Mouse (Mus musculus) liver, embryonic 15.5 days (tissue): Measurements from ENCODE around the gene Knop1. TPM values are rescaled to one million over a fixed set of nuclear protein-coding genes. Genes with fewer than 3 reads are reported as not detected.

Source experiments
- ATAC-seq: fragments of 200-750 bp; cut with Nextera tagmentation; 2 replicates; pipeline ENCODE4 v1.8.0; 2017; ENCODE audit warnings: moderate number of reproducible peaks, mild to moderate bottlenecking, moderate library complexity; ENCODE audit not compliant: insufficient read depth
- H3K27ac ChIP-seq: fragments of 300-500 bp; sonication (generic); replicated peaks from 2 replicates; pipeline ENCODE4 v1.5.1; 2015; ENCODE audit warnings: mild to moderate bottlenecking, inconsistent platforms
- H3K27me3 ChIP-seq: fragments of 300-500 bp; sonication (generic); 2 replicates; pipeline ENCODE4 v1.6.1; 2015; ENCODE audit warnings: mild to moderate bottlenecking, inconsistent platforms
- H3K36me3 ChIP-seq: fragments of 300-500 bp; sonication (generic); replicated peaks from 2 replicates; pipeline ENCODE4 v1.6.1; 2015; ENCODE audit warnings: moderate library complexity, mild to moderate bottlenecking, inconsistent platforms
- H3K4me1 ChIP-seq: fragments of 300-500 bp; sonication (generic); replicated peaks from 2 replicates; pipeline ENCODE4 v1.6.1; 2015; ENCODE audit warnings: inconsistent platforms
- H3K4me2 ChIP-seq: fragments of 300-500 bp; sonication (generic); 2 replicates; pipeline ENCODE4 v1.6.1; 2015; ENCODE audit warnings: moderate library complexity, mild to moderate bottlenecking, inconsistent platforms
- H3K4me3 ChIP-seq: fragments of 300-500 bp; sonication (generic); replicated peaks from 2 replicates; pipeline ENCODE4 v1.5.1; 2015; ENCODE audit warnings: mild to moderate bottlenecking, inconsistent platforms
- H3K9ac ChIP-seq: fragments of 300-500 bp; sonication (generic); 2 replicates; pipeline ENCODE4 v1.6.1; 2015; ENCODE audit warnings: moderate library complexity, mild to moderate bottlenecking, inconsistent platforms
- H3K9me3 ChIP-seq: fragments of 300-500 bp; sonication (generic); replicated peaks from 2 replicates; pipeline ENCODE4 v1.6.1; 2016; ENCODE audit warnings: inconsistent platforms
- whole genome bisulfite sequencing: fragments of 180-500 bp; shearing (Covaris S2); methylation state at CpG from one replicate; pipeline ENCODE4 v1.1.7; 2015; ENCODE audit warnings: mixed read lengths; ENCODE audit not compliant: insufficient replicate concordance; 5-methylcytosine and 5-hydroxymethylcytosine counted together
- polyA plus RNA-seq: library from polyadenylated mRNA; unstranded; fragments of >200 nt; fragmentation: Nextera tagmentation; extraction: Ambion mirVana; gene quantifications from 2 replicates; pipeline ENCODE4 v1.2.1, GENCODE M21; 2015

Gene Knop1
- polyA plus RNA-seq, 1 experiment from 2014 or later = 26.0 TPM

DNA sequence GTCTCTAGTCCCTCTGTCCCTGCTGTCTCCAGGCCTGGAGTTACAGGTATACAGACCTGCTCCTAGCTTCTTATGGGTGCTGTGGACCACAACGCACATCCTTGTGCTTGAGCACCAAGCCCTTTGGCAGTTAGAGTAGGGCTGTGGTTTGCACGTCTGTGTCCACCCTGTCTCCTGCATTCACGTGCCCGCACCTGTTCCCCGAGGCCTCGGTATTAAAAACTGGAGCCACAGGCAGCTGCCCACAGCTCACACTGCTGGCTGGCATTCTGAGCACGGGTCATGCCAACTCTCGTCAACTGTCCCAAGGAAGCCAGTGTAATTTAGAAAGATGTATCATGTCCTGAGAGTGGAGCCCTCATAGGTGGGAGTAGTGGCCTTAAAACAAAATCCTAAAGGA is 60.3 kb downstream of the Knop1 start:
- WGBS = 83% methylated on average over 8 of the region's 8 CpGs

DNA sequence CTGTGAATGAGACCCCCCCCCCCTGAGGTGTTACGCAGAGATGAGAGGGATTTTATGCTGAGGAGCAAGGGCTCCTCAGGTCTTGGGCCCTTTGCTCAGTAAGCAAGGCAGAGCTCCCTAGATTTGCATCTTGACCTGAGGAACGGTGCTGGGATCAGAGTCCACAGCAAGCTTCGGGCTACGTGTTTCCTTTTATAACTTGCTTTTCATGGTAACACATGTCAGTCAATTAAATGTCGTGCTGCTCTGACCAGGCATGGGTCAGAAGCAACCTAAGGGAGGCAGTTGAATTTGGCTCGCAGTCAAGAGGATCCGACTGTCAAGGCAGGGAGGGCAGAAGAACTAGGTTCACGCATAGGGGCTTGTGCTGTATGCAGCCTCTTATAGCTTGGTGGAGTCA is 62.2 kb downstream of the Knop1 start:
- ATAC-seq = no peak
- no peaks in the 10 kb centered on the region for H3K9me3 ChIP-seq
- no peak overlapping the region for H3K4me2 ChIP-seq
- no peak overlapping the region for H3K27ac ChIP-seq
- H3K4me1 ChIP-seq = no peaks in the 10 kb centered on the region; the same call in 1 of the 2 replicates
- H3K4me3 ChIP-seq = no peak overlapping the region
- H3K9ac ChIP-seq = no peak overlapping the region
- WGBS = 79% methylated on average over 8 of the region's 8 CpGs
- H3K36me3 ChIP-seq = peaks cover 27% of the 10 kb centered on the region
- H3K27me3 ChIP-seq = no peaks in the 10 kb centered on the region

More for the DNA sequence above, 60.3 kb downstream of the Knop1 start:
- Histone ChIP-seq H3K4me2 (no peak overlapping the region), H3K36me3 (peaks cover 32% of the 10 kb centered on the region), H3K4me1 (no peaks in the 10 kb centered on the region; the same call in 1 of the 2 replicates), H3K27me3 (no peaks in the 10 kb centered on the region), H3K9ac (no peak overlapping the region), H3K4me3 (no peak overlapping the region), H3K9me3 (no peaks in the 10 kb centered on the region), H3K27ac (no peak overlapping the region)
- no peak for ATAC-seq

Other genes starting within 250 kb of the Knop1 start
- gene Gde1, start 150.5 kb downstream of the Knop1 start, polyA plus RNA-seq = 40.9 and 43.1 TPM in 2 replicates
- gene Ccp110, start 143.7 kb downstream of the Knop1 start, polyA plus RNA-seq = 8.4 and 8.5 TPM in 2 replicates
- 32.9 and 34.0 TPM in 2 replicates for gene Vps35l, start 116.0 kb downstream of the Knop1 start, polyA plus RNA-seq
- 0.20 and 0.22 TPM in 2 replicates for gene Iqck, start 502 bp downstream of the Knop1 start, polyA plus RNA-seq
- gene Gprc5b, start 139.0 kb upstream of the Knop1 start, polyA plus RNA-seq = 0.17 and 0.51 TPM in 2 replicates